Mouse (Mus musculus) myocyte (in vitro differentiated cells): Measurements from ENCODE around the gene Tbcel.

ENCODE experiments used
- CEBPB ChIP-seq: IDR thresholded peaks from 2 replicates; pipeline ENCODE4 v1.6.1; 2011; ENCODE audit warnings: mild to moderate bottlenecking, moderate library complexity; ENCODE audit not compliant: poor library complexity, insufficient read depth, severe bottlenecking
- E2F4 ChIP-seq: IDR thresholded peaks from one replicate; pipeline ENCODE4 v1.6.1; 2011; ENCODE audit warnings: mild to moderate bottlenecking, control low read depth, moderate library complexity; ENCODE audit not compliant: insufficient read depth
- MAX ChIP-seq: IDR thresholded peaks from one replicate; pipeline ENCODE4 v1.6.1; 2011; ENCODE audit warnings: low read depth, mild to moderate bottlenecking, control low read depth
- MYOG ChIP-seq, 3 experiments: IDR thresholded peaks; one replicate each; pipeline ENCODE4 v1.6.1; 2011; ENCODE audit warnings: control low read depth in 2 of 3, low read depth in 2 of 3, mild to moderate bottlenecking in 2 of 3; ENCODE audit not compliant: insufficient read length in 2 of 3, control insufficient read depth in 1 of 3, insufficient read depth in 1 of 3
- POLR2A ChIP-seq: IDR thresholded peaks from one replicate; pipeline ENCODE4 v1.6.1; 2011; ENCODE audit warnings: low read depth, mild to moderate bottlenecking, control low read depth, moderate library complexity; ENCODE audit not compliant: insufficient read length
- POLR2AphosphoS2 ChIP-seq: IDR thresholded peaks from one replicate; pipeline ENCODE4 v1.6.1; 2011; ENCODE audit warnings: low read depth, control low read depth; ENCODE audit not compliant: insufficient read length
- SRF ChIP-seq: IDR thresholded peaks from one replicate; pipeline ENCODE4 v1.6.1; 2011; ENCODE audit warnings: low read depth; ENCODE audit not compliant: control insufficient read depth, insufficient read length
- TCF12 ChIP-seq: IDR thresholded peaks from one replicate; pipeline ENCODE4 v1.6.1; 2011; ENCODE audit warnings: mild to moderate bottlenecking, control low read depth; ENCODE audit not compliant: poor library complexity, insufficient read depth, severe bottlenecking

DNA sequence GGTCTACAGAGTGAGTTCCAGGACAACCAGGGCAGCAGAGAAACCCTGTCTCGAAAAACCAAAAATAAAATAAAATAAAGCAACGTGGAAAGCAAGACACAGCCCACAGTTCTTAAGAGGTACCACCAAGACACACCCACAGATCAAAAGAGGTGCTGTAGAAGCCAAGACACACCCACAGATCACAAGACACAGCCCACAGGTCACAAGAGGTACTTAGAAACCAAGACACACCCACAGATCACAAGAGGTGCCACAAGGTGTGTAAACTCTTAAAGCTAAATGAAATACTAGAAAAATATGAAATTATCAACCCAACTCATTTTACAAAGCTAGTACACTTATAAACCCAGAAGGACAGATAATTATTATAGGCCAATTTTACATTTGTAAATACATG is 84.0 kb downstream of the Tbcel start:
- no peak for TF ChIP-seq POLR2A
- no peak for TF ChIP-seq E2F4
- no peak for TF ChIP-seq POLR2AphosphoS2
- no peak for TF ChIP-seq MAX
- no peak for TF ChIP-seq CEBPB
- no peak for TF ChIP-seq TCF12
- no peak for TF ChIP-seq SRF
- TF ChIP-seq MYOG (IDR thresholded peaks at IDR 0.05; ENCODE audit: control insufficient read depth in 1 of 3, insufficient read depth in 1 of 3, insufficient read length in 2 of 3, low read depth in 2 of 3), result no peak
